Mouse (Mus musculus) testis, postnatal 14 days (tissue): ENCODE results near the gene Tcf7l1.

Source experiments
- DNase-seq: peaks from one replicate; pipeline ENCODE4 v3.0.0; 2021; ENCODE audit warnings: low spot score

Tcf7l1 gene

GRCm38 (mm10) chr6:72622917-72623316, 166.1 kb downstream of the Tcf7l1 start:
- no peak for DNase-seq

- DNase-seq: no peak
These were observed 168.1 kb downstream of the Tcf7l1 start for GRCm38 (mm10) chr6:72620920-72621319.

GRCm38 (mm10) chr6:72619734-72620532, 169.1 kb downstream of the Tcf7l1 start:
- no peak for DNase-seq

- DNase-seq: peak; percentile 93
These were observed 172.3 kb downstream of the Tcf7l1 start, which contains the start of gene Tgoln1 for GRCm38 (mm10) chr6:72616643-72617288. Gene Tgoln1 (minus strand): TSS chr6:72617000.

- DNase-seq: no peak
These were observed 173.3 kb downstream of the Tcf7l1 start for GRCm38 (mm10) chr6:72615561-72616375.

GRCm38 (mm10) chr6:72615151-72615550, 173.9 kb downstream of the Tcf7l1 start:
- DNase-seq: no peak

- no peak for DNase-seq
These were observed 178.8 kb downstream of the Tcf7l1 start for GRCm38 (mm10) chr6:72610261-72610660.

- DNase-seq: no peak
These were observed 180.3 kb downstream of the Tcf7l1 start for GRCm38 (mm10) chr6:72608662-72609184.

GRCm38 (mm10) chr6:72607676-72608075, 181.4 kb downstream of the Tcf7l1 start:
- DNase-seq: no peak

- no peak for DNase-seq
These were observed 182.0 kb downstream of the Tcf7l1 start for GRCm38 (mm10) chr6:72607060-72607459.

GRCm38 (mm10) chr6:72604066-72604465, 185.0 kb downstream of the Tcf7l1 start:
- DNase-seq: no peak

- peak; percentile 46 for DNase-seq
These were observed 187.3 kb downstream of the Tcf7l1 start for GRCm38 (mm10) chr6:72601732-72602131.

- no peak for DNase-seq
These were observed 188.3 kb downstream of the Tcf7l1 start for GRCm38 (mm10) chr6:72600771-72601170.

GRCm38 (mm10) chr6:72600216-72600615, 188.8 kb downstream of the Tcf7l1 start:
- DNase-seq: no peak

GRCm38 (mm10) chr6:72598791-72599557, 190.1 kb downstream of the Tcf7l1 start:
- DNase-seq: peak; percentile 35

GRCm38 (mm10) chr6:72597956-72598753, 190.9 kb downstream of the Tcf7l1 start, which contains the start of the genes Elmod3 and Retsat:
Gene Elmod3 (minus strand): TSS chr6:72598413.
Gene Retsat (plus strand): TSS chr6:72598475.
- peak; percentile 90 for DNase-seq

- no peak for DNase-seq
These were observed 191.8 kb downstream of the Tcf7l1 start for GRCm38 (mm10) chr6:72597083-72597874.

- DNase-seq: no peak
These were observed 195.1 kb downstream of the Tcf7l1 start for GRCm38 (mm10) chr6:72593914-72594313.

- DNase-seq: peak; percentile 53
These were observed 195.8 kb downstream of the Tcf7l1 start for GRCm38 (mm10) chr6:72593011-72593803.
